Mouse (Mus musculus) ES-E14 (cell line): ENCODE measurements around the gene Rabep1.

Experiments
- HCFC1 ChIP-seq: IDR thresholded peaks from 2 replicates; pipeline ENCODE4 v1.6.1; 2012; ENCODE audit warnings: low read length, inconsistent platforms, borderline replicate concordance; ENCODE audit not compliant: insufficient read depth
- MAFK ChIP-seq: IDR thresholded peaks from 2 replicates; pipeline ENCODE4 v1.6.1; 2014; ENCODE audit warnings: mild to moderate bottlenecking, low read depth, low read length, inconsistent platforms; ENCODE audit not compliant: insufficient read depth

DNA sequence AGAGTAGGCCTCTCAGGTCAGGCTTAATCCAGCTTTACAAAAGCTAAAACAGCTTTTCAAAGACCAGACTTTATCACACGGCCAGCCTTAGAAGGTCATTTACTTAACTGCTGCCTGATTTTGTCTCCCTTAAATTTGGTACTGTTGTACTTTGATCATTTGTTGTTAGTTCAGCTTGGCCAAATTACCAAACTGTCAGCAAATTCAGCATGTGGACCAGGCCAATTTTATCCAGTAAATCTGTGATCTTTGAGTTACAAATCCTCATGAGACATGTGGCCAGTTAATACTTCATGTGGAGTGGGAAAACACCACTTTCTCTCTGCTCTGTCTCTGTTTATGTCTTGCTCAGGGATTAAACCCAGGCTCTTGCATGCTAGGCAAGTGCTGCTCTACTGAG, 128.0 kb downstream of the Rabep1 start:
- TF ChIP-seq MAFK (no peak), HCFC1 (no peak)
